Mouse (Mus musculus) left cerebral cortex, adult 18-20 months (tissue): Measurements from ENCODE around the gene Ecel1. TPM values are rescaled to one million over a fixed set of nuclear protein-coding genes. Genes with fewer than 3 reads are reported as not detected.

Source experiments
- DNase-seq, 2 experiments: peaks; one replicate each; pipeline ENCODE4 v3.0.0; 2021 to 2022; ENCODE audit warnings: low spot score in 2 of 2, mixed read lengths in 1 of 2
- total RNA-seq, 2 experiments: library from RNA; stranded (reverse); gene quantifications; 2 replicates each; pipeline ENCODE4 v1.2.3; 2021

The Ecel1 gene
- total RNA-seq, 2 experiments from 2014 or later, result 11.1 to 13.4 TPM

GRCm38 (mm10) chr1:87172316-87172715 is 16.0 kb upstream of the Ecel1 start:
- DNase-seq, result no peak

- DNase-seq, result no peak
Observed at GRCm38 (mm10) chr1:87171312-87171711, 15.0 kb upstream of the Ecel1 start.

- DNase-seq, result no peak
Observed at GRCm38 (mm10) chr1:87170458-87170857, 14.1 kb upstream of the Ecel1 start.

GRCm38 (mm10) chr1:87164796-87165184 is 8.5 kb upstream of the Ecel1 start:
- no peak for DNase-seq

GRCm38 (mm10) chr1:87164164-87164795 is 8.0 kb upstream of the Ecel1 start:
- DNase-seq, result no peak

- no peak for DNase-seq
Observed at GRCm38 (mm10) chr1:87159396-87159795, 3.1 kb upstream of the Ecel1 start.

GRCm38 (mm10) chr1:87155531-87156198 is 656 bp downstream of the Ecel1 start:
- peak; percentile 12 to 33 for DNase-seq

- no peak for DNase-seq
Observed at GRCm38 (mm10) chr1:87154501-87155120, 1.7 kb downstream of the Ecel1 start.

GRCm38 (mm10) chr1:87153776-87154500 is 2.4 kb downstream of the Ecel1 start:
- no peak for DNase-seq

GRCm38 (mm10) chr1:87151286-87151685 is 5.0 kb downstream of the Ecel1 start:
- no peak for DNase-seq

GRCm38 (mm10) chr1:87149422-87149821 is 6.9 kb downstream of the Ecel1 start:
- no peak for DNase-seq

GRCm38 (mm10) chr1:87143141-87143540 is 13.2 kb downstream of the Ecel1 start:
- DNase-seq, result no peak

- DNase-seq, result no peak
Observed at GRCm38 (mm10) chr1:87142456-87142855, 13.9 kb downstream of the Ecel1 start.

- DNase-seq, result no peak
Observed at GRCm38 (mm10) chr1:87141550-87141949, 14.8 kb downstream of the Ecel1 start.

GRCm38 (mm10) chr1:87131803-87132202 is 24.5 kb downstream of the Ecel1 start:
- no peak for DNase-seq

- DNase-seq, result peak; percentile 40 to 45
Observed at GRCm38 (mm10) chr1:87127206-87128030, 28.9 kb downstream of the Ecel1 start.

GRCm38 (mm10) chr1:87124673-87125072 is 31.6 kb downstream of the Ecel1 start, which contains the start of gene Akp3:
Akp3 (plus strand) TSS chr1:87124973.
- DNase-seq, result no peak

- DNase-seq, result no peak
Observed at GRCm38 (mm10) chr1:87114784-87115183, 41.5 kb downstream of the Ecel1 start.

GRCm38 (mm10) chr1:87111719-87112354 is 44.5 kb downstream of the Ecel1 start:
- peak; percentile 12 for DNase-seq

GRCm38 (mm10) chr1:87108564-87108963 is 47.8 kb downstream of the Ecel1 start:
- no peak for DNase-seq
